Mouse (Mus musculus) embryonic fibroblast, embryonic 13.5 days (primary cell): Measurements from ENCODE around the gene Lhfpl2.

Experiments
- CTCF ChIP-seq: IDR thresholded peaks from 2 replicates; pipeline ENCODE4 v1.5.1; 2011; ENCODE audit warnings: mild to moderate bottlenecking, control low read depth, low read length, moderate library complexity, borderline replicate concordance; ENCODE audit not compliant: insufficient read depth
- POLR2A ChIP-seq: IDR thresholded peaks from 2 replicates; pipeline ENCODE4 v1.6.1; 2011; ENCODE audit warnings: low read depth, mild to moderate bottlenecking, control low read depth, low read length, moderate library complexity

DNA sequence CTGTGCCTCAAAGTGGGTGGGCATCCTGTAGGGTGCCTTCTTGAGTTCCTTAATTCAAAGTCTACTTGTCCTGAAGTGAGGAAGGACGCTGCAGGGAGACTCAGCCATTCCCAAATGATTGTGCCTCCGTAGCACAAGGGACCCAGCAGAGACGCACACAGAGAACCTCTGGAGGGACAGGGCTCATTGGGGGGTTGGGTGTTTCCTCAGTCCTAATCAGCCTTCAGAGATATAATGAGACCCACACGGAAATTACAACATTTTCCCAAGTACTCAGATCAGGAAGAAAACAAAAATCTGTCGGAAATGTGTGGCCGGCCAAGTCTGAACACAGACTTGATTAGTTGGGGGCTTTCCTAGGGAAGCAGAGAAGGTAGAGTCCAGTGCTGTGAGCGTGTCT is 72.8 kb downstream of the Lhfpl2 start:
- TF ChIP-seq CTCF (no peak), POLR2A (no peak)
